Mouse (Mus musculus) R1 (cell line): ENCODE data around the gene Lactb.

Experiments
- DNase-seq: peaks from one replicate; pipeline ENCODE4 v3.0.0-alpha.2; 2018; ENCODE audit warnings: low read depth, low spot score

Gene Lactb

DNA sequence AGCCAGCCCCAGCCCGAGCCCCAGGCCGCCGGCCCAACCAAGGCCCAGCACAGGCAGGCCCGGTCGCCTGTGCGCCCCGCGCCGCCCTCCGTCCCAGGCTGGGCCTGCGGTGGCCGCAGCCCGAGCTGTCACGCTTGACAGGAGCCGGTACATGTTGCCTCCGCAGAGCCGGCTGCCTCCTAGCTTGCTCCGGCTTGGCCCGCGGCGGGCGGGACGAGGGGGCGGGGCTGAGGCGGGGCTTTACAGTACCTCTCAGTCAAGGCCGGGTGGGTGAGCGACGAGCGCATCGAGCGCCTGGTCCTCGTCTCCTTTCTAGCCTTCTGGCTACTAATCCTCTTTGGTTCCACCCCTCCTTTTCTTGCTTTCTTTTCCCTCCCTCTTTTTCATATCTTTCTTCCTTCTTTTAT, at the start of gene Lactb:
Gene Lactb, minus strand, starts transcription at position 246 of the 407 bp plus-strand sequence.
- peak; percentile 91 for DNase-seq

DNA sequence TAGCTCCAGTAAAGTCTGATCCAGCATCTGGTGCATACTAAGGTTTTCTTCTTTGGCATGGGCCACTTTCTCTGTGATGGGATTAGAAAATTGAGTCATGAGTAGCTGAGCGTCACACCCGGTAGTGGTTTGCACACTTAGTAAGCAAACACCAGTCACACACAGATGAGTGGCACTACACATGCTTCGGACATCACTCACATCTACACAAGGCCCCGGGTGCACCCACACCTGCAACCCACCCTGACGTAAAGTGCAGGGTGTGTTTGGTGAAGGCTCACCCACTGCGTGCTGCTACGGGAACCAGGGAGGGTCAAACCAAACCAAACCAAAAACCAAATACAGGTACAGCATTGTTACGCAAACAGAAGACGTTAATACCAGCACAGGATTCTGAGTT, 48.1 kb upstream of the Lactb start:
- no peak for DNase-seq

DNA sequence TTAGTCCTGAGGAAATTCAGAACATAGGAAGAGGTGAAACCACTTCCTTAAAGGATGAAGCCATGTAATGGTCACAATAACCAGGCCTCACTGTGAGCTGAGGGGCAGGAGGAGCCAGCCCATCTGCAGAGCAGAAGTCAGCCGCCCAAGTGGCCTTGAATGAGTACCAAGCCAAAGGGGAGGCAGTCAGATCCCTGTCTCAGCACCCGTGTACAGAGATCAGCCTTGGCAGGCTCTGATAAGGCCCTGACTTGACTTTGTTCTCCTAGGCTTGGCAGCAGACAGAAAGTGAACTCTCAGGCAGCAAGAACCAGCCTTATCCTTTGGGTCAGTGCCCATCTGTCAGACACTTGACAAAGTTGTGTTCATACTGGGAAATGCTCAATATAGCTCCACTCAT, 44.8 kb upstream of the Lactb start:
- DNase-seq: no peak

GRCm38 (mm10) chr9:67013501-67013900, 38.2 kb upstream of the Lactb start:
- DNase-seq: no peak

DNA sequence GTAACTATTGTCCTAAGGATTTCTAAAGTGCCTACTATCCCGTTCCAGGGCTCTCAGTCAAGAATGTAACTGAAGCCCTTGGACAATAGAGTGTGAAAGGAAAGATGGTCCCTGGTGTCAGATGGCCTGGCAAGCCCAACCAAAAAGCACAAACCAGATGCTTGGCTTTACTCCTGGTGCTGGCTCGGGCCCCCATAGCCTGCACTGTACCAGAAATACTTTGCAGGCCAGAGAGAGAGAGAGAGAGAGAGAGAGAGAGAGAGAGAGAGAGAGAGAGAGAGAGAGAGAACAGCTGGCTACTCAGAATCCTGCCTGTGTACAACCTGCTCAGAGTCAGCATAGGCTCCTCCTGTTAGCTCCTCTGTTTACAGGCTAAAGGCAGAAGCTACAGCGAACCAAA, 37.2 kb upstream of the Lactb start:
- DNase-seq: no peak

DNA sequence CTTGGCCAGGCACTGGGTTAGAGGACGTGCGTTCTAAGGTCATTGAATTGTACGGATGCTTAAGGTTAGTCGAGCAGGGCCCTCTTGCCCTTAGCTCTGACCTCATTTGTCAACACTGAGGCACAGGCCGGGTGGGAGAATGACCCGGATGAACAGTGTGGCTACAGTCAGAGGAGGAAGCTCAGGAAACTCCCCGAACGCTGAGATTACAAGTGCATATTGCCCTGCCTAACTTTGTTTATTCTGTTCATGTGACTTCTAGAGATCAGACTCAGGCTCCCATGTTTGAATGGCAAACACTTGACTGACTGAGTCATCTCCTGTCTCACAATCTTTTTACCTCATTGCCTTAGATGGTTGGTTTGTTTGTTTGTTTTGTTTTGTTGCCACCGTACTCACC, 36.2 kb upstream of the Lactb start:
- DNase-seq: no peak

DNA sequence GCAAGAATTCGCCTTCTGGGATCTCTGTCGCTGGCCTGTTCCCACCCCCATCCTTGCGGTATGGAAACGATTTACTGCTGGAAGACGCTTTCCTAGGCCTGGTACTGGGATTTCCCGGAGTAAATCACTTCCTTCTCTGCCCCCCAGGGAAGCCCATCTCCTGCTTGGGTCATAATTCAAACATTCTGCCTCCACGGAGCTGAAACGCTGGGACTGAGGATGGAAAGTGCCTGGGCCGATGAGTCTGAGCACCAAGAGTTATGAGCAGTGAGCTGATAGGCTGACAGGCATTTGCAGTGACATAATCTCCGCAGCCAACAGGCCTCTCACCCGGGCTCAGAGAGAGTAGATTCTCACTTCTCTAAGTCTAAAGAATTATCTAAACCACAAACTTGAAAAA, 33.5 kb upstream of the Lactb start:
- no peak for DNase-seq

- no peak for DNase-seq
Observed at GRCm38 (mm10) chr9:67006376-67006775, 31.1 kb upstream of the Lactb start.

GRCm38 (mm10) chr9:67005161-67005742, 30.0 kb upstream of the Lactb start:
- DNase-seq: no peak

DNA sequence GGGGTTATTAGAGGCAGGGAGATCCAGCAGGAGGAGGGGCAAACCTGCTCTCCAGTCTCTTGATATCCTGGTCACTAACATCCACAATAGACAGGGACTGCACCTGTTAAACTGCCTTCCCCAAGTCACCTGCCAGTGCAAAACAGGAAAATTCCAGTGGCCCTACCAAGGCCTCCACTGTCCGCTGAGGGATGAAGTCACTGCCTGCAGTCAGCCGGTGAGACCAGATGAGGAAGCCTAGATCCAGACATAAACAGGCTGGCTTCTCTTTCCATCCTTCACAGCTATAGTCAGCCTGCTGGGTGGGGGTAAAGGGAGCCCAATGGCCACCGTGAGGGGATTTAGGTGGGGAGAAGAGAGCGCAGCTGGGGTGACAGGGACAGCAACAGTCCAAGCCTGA, 28.4 kb upstream of the Lactb start:
- no peak for DNase-seq

DNA sequence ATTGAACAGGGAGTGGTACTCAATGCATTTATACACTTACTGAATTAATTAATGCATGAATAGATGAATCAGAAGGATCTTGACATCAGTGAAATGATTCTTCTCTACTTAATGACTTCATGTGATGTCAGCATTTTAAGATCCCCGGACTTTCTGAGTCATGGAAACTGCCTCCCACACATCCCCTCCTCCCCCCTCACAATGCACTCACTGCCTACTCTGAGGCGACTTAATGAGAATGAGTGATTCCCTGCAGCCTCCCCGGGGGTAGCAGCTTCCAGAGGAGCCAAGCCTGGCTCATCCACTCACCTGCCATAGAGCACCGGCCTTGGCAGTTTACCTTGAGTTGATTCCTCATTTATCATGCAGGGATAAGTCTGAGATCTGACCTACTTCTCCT, 27.9 kb upstream of the Lactb start:
- no peak for DNase-seq

GRCm38 (mm10) chr9:67001506-67001905, 26.2 kb upstream of the Lactb start:
- peak; percentile 39 for DNase-seq

DNA sequence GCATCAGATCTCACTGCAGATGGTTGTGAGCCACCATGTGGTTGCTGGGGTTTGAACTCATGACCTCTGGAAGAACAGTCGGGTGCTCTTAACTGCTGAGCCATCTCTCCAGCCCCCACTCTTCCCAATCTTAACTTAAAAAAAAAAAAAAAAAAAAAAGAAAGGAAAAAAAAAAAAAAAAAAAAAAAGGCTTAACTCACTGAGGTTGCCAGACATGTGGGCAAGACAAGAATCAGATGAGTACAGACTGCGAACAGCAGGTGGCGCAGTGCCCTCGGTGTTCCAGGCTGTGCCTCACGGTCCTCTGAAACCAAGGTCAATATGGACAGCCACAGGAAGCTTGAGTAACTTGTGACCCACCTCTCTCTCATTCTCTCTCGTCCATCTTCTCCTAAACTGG, 25.8 kb upstream of the Lactb start:
- DNase-seq: peak; percentile 92

- no peak for DNase-seq
Observed at GRCm38 (mm10) chr9:66999698-67000097, 24.4 kb upstream of the Lactb start.

- DNase-seq: no peak
Observed at GRCm38 (mm10) chr9:66991750-66992410, 16.6 kb upstream of the Lactb start.

DNA sequence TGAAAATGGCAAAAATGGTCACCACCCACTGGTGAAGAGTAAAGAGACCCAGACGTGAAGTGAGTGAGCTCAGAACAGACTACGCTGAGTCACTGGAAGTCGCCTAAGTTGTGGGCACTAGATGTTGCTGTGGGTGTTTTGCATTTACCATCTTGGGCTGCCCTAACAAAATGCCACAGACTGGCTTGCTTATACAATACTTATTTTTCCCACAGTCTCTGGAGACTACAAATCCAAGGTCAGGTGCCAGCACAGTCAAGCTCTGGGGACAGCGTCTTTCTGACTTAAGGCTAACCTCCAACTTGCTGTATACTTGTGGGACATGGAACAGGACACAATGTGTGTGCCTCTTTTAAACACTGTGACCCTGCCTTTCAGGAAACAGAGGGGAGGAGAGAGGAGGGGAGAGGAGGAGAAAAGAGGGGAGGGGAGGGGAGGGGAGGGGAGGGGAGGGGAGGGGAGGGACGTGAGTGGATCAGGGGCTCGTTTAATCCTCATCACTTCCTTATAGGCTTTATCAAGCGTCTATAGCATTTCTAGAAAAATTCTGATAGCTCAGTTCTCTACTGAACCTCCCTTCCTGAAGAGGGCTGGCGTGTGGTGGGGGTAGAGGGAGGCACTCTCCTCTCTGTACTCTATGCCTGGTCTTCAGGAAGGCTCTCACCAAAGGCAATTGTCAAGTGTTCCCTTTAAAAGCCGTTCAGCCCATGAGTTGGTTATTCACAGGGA, 15.9 kb upstream of the Lactb start:
- no peak for DNase-seq

DNA sequence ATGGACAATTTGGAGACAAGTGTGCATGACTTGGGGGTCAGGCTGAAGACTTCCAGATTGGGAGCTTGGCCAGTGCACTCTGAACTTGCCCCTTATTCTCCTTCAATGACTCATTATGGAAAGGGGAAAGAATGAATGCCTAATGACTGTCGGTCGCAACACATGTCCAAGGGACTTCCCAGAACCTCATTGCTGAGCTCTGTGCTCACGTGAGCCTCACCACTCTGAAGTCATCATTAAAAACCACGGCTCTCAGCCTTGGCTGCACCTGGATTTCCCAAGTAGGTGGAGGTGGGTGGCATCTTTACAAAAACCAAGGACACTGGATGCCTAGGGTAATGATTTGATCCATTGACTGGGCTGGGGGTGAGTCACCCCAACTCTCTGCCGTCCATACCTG, 14.8 kb upstream of the Lactb start:
- DNase-seq: no peak

- no peak for DNase-seq
Observed at GRCm38 (mm10) chr9:66989581-66989980, 14.3 kb upstream of the Lactb start.

DNA sequence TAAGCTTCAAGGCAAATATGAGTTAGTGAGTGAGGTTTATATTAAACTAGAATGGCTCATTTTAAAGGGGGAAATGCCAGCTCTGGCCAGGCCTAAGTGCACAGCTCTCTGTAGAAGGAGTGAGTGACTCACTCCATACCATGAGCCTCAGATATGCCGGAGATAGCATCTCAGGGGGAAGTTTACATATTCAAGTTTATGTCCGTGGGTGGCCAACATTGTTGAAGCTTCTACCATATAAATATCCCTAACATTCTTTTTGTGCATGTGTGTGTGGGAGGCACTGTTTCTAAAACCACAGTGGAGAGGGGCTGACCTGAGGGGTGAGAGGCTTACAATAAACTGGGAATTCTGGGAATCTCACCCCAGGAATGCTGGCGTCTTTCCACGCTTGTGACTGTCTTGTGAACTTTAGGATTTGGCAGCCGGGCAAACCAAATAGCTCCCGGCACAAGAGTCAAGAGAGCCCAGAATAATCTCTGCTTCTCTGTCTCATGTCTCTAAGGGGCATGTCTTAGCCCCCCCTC, 13.7 kb upstream of the Lactb start:
- DNase-seq: no peak

DNA sequence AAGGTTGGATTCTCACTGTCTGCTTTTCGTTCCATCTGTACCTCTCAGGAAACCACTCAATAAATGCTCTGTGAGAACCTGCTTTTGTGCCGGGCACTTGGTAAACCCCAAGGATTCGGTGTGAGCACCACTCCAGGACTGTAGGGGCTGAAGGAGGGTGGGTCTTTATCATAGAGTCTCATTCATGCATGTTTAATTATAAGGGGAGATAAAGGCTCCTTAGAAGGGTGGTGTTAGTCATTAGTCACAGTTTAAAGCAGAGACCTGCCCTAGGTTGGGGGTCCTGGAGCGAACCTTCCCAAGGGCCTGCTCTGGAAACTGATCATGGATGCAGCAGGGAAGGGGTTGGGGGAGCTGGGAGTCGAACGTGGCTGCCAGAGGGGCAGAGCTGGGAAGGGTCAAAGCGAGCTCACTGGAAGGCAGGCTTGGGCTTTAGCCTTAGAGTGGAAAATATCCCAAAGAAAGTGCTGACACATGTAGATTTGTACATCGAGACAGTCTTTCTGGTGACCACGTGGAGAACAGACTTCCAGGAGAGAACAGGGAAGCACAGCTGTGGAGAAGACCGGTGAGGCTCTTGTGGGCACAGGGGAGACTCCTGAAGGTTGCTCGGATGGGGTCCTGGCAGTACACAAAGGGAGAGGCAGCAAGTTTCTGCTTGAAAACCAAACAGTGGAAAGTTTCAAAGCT, 13.1 kb upstream of the Lactb start:
- DNase-seq: no peak

DNA sequence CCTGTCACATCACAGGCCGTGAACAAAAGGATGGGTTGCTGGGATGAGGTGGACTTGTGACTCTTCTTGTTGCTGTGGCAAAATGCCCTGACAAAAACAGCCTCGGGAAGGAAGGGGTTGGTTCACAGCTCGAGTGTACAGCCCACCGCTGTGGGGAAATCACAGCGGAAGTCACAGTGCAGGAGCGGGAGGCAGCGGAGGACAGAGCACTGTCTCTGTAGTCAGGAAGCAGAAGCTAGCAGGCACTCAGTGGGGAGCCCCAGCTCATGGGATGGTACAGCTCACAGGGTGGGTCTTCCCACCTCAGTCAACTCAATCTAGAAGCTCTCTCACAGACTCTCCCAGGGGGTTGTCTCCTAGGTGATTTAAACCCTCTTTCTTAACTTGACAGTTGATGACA, 10.1 kb upstream of the Lactb start:
- DNase-seq: no peak

DNA sequence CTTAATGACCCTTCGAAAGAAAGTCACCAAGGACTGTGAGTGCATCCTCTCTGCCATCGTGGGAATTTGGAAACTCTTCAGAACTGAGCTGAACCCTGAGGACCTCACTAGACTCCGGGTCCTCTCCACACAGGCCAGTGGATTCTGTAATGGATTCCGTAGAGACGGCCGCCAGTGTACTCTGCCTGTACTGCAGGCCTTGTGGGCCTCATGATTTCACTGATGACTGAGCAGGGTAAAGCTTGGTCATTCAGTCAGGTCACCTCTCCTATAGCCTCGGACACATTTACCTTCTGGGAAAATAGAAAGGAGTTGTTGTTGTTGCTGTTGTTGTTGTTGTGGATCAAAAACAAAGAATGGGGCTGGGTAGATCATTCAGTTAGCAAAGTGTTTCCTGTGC, 6.8 kb upstream of the Lactb start:
- no peak for DNase-seq
